15 mouse cellular contexts compared by ENCODE assay signal in genomic region chr12:35291941-35292341, GRCm38 (mm10).
A peak's percentile ranks its signal among the peaks of the same experiment; 100 is the strongest.
DNase-seq lines count a peak whose midpoint lies in the region; ATAC-seq and TF ChIP-seq lines count a peak whose summit lies in the region.
"Had no signal": no experiment of that assay in that cellular context is flagged by ENCODE, and none has a peak within 500 bp of the region (broad histone marks: within the 10 kb centered on the region; RNA-seq: fewer than 3 reads in every experiment).

No protein-coding gene starts in this region.

- TF ChIP-seq POLR2A in small intestine, adult 2 months (IDR thresholded peaks at IDR 0.05; ENCODE audit: low read depth, low read length): no peak

- H3K27ac ChIP-seq in liver, postnatal 0 days (ENCODE audit: low read depth): no peak overlapping the region
- H3K27ac ChIP-seq in liver, embryonic 12.5 days: no peak overlapping the region
- H3K27ac ChIP-seq in lung, postnatal 0 days (ENCODE audit: low read length): no peak overlapping the region
- H3K27ac ChIP-seq in small intestine, adult 2 months (ENCODE audit: insufficient read depth, low read depth, low read length): peak overlapping the region; percentile 46; the same call in 1 of the 2 replicates
- H3K27ac ChIP-seq: embryonic facial prominence, embryonic 15.5 days; liver, embryonic 13.5 days; midbrain, embryonic 12.5 days had no signal

- no peak overlapping the region for H3K4me3 ChIP-seq in liver, postnatal 0 days (ENCODE audit: low read depth, low read length)
- no peak overlapping the region for H3K4me3 ChIP-seq in liver, embryonic 12.5 days
- H3K4me3 ChIP-seq in lung, postnatal 0 days (ENCODE audit: low read depth, low read length): no peak overlapping the region
- H3K4me3 ChIP-seq in small intestine, adult 2 months (ENCODE audit: low read depth, low read length): no peak overlapping the region
- H3K4me3 ChIP-seq: embryonic facial prominence, embryonic 15.5 days; liver, embryonic 13.5 days; midbrain, embryonic 12.5 days had no signal

- H3K9ac ChIP-seq in liver, postnatal 0 days (replicated peaks): no peak overlapping the region
- no peak overlapping the region for H3K9ac ChIP-seq in liver, embryonic 12.5 days
- no peak overlapping the region for H3K9ac ChIP-seq in lung, postnatal 0 days (replicated peaks; ENCODE audit: low read depth)
- H3K9ac ChIP-seq: embryonic facial prominence, embryonic 15.5 days; liver, embryonic 13.5 days; midbrain, embryonic 12.5 days had no signal

- H3K4me2 ChIP-seq in liver, postnatal 0 days (ENCODE audit: low read depth, low read length): no peak overlapping the region
- H3K4me2 ChIP-seq in liver, embryonic 12.5 days: no peak overlapping the region
- no peak overlapping the region for H3K4me2 ChIP-seq in lung, postnatal 0 days (replicated peaks; ENCODE audit: low read depth, low read length)
- H3K4me2 ChIP-seq: embryonic facial prominence, embryonic 15.5 days; liver, embryonic 13.5 days; midbrain, embryonic 12.5 days had no signal

- peak; percentile 28; the same call in 1 of the 2 replicates for TF ChIP-seq EP300 in liver, postnatal 0 days (IDR thresholded peaks at IDR 0.05; ENCODE audit: low read depth)
- TF ChIP-seq EP300 in lung, postnatal 0 days (IDR thresholded peaks at IDR 0.05): peak; percentile 76

- no peak for TF ChIP-seq CTCF in liver, postnatal 0 days (IDR thresholded peaks at IDR 0.05; ENCODE audit: low read depth)
- no peak for TF ChIP-seq CTCF in lung, postnatal 0 days (IDR thresholded peaks at IDR 0.05)
- no peak for TF ChIP-seq CTCF in small intestine, adult 2 months (IDR thresholded peaks at IDR 0.05; ENCODE audit: extremely low read depth, insufficient read length, insufficient replicate concordance, low read depth, low read length)

- H3K36me3 ChIP-seq in liver, postnatal 0 days (replicated peaks; ENCODE audit: insufficient read depth, low read length): no peaks in the 10 kb centered on the region
- no peaks in the 10 kb centered on the region for H3K36me3 ChIP-seq in liver, embryonic 12.5 days
- no peaks in the 10 kb centered on the region for H3K36me3 ChIP-seq in lung, postnatal 0 days (ENCODE audit: insufficient read depth, low read length)
- H3K36me3 ChIP-seq in small intestine, adult 2 months (ENCODE audit: control insufficient read depth, insufficient read depth, low read length): no peaks in the 10 kb centered on the region
- H3K36me3 ChIP-seq: embryonic facial prominence, embryonic 15.5 days; G1E; liver, embryonic 13.5 days; midbrain, embryonic 12.5 days had no signal

- ATAC-seq in liver, postnatal 0 days: peak; percentile 25; the same call in 1 of the 2 replicates
- no peak for ATAC-seq in liver, embryonic 12.5 days
- ATAC-seq in lung, postnatal 0 days: peak; percentile 50
- ATAC-seq in cerebellum, adult (ENCODE audit: insufficient number of reproducible peaks, low FRiP score, low TSS enrichment): no peak

- H3K9me3 ChIP-seq in liver, postnatal 0 days (ENCODE audit: low read length): no peaks in the 10 kb centered on the region
- no peaks in the 10 kb centered on the region for H3K9me3 ChIP-seq in liver, embryonic 12.5 days (replicated peaks)
- H3K9me3 ChIP-seq in lung, postnatal 0 days (ENCODE audit: low read length): no peaks in the 10 kb centered on the region
- H3K9me3 ChIP-seq: embryonic facial prominence, embryonic 15.5 days; liver, embryonic 13.5 days; midbrain, embryonic 12.5 days had no signal

- WGBS in liver, postnatal 0 days (ENCODE audit: insufficient replicate concordance): 56% methylated on average over 6 of the region's 6 CpGs
- WGBS in liver, embryonic 12.5 days (ENCODE audit: insufficient replicate concordance): 55% methylated on average over 6 of the region's 6 CpGs
- WGBS in lung, postnatal 0 days: 78% methylated on average over 6 of the region's 6 CpGs
- WGBS in small intestine, adult 2 months: 72% methylated on average over 6 of the region's 6 CpGs

- DNase-seq in liver, postnatal 0 days: no peak
- DNase-seq in adrenal gland, adult 2 months: peak; percentile 84
- DNase-seq in lung, postnatal 0 days (ENCODE audit: low spot score): peak; percentile 48
- no peak for DNase-seq in kidney, postnatal 14 days
- DNase-seq: cerebellum, postnatal 14 days; kidney, postnatal 25 days; liver, embryonic 13.5 days; spleen, adult 18-20 months; thymus, adult 2 months had no signal

- no peaks in the 10 kb centered on the region for H3K4me1 ChIP-seq in liver, postnatal 0 days (ENCODE audit: insufficient read depth)
- H3K4me1 ChIP-seq in liver, embryonic 12.5 days: no peaks in the 10 kb centered on the region
- no peaks in the 10 kb centered on the region for H3K4me1 ChIP-seq in lung, postnatal 0 days (ENCODE audit: insufficient read depth, low read depth, low read length)
- peaks cover 2% of the 10 kb centered on the region; the same call in 1 of the 2 replicates for H3K4me1 ChIP-seq in small intestine, adult 2 months (ENCODE audit: control insufficient read depth, insufficient read depth, insufficient read length, low read length)
- H3K4me1 ChIP-seq: liver, embryonic 13.5 days; midbrain, embryonic 12.5 days had no signal

- H3K27me3 ChIP-seq in liver, postnatal 0 days (ENCODE audit: insufficient read depth, low read length): no peaks in the 10 kb centered on the region
- no peaks in the 10 kb centered on the region for H3K27me3 ChIP-seq in liver, embryonic 12.5 days (replicated peaks)
- no peaks in the 10 kb centered on the region for H3K27me3 ChIP-seq in lung, postnatal 0 days (replicated peaks; ENCODE audit: insufficient read depth, low read length)
- no peaks in the 10 kb centered on the region for H3K27me3 ChIP-seq in small intestine, adult 2 months (ENCODE audit: control insufficient read depth, insufficient read depth, low read length)
- H3K27me3 ChIP-seq: embryonic facial prominence, embryonic 15.5 days; liver, embryonic 13.5 days; midbrain, embryonic 12.5 days had no signal

Comparison
In these comparisons a context has a peak if more than half of its experiments do, and no peak if none do; other contexts are left out.
1. ATAC-seq: peak in liver, postnatal 0 days (single experiment) and lung, postnatal 0 days (single experiment); none in liver, embryonic 12.5 days (single experiment) and cerebellum, adult (single experiment).
2. DNase-seq: peak in adrenal gland, adult 2 months (single experiment) and lung, postnatal 0 days (single experiment); none in liver, postnatal 0 days (single experiment) and kidney, postnatal 14 days (single experiment).